Mouse (Mus musculus): ENCODE data around the gene Mafk.

GRCm38 (mm10) chr5:139750535-139750934 is 40.8 kb upstream of the Mafk start:
- TF ChIP-seq FLI1 (IDR thresholded peaks at IDR 0.05; ENCODE audit: low read length) (no peak), GATA1 (IDR thresholded peaks at IDR 0.05; ENCODE audit: borderline replicate concordance, low read length) (no peak)
